Mouse (Mus musculus) kidney, postnatal 10 days (tissue): ENCODE measurements at regions not wholly inside any gene's neighbourhood (a gene's known extent, or its start where the extent isn't known, plus 50 kb on each side); places are given as distances from the start of the nearest gene placed in this dataset.

Source experiments
- DNase-seq: peaks from one replicate; pipeline ENCODE4 v3.0.0; 2021; ENCODE audit warnings: mixed read lengths

DNA sequence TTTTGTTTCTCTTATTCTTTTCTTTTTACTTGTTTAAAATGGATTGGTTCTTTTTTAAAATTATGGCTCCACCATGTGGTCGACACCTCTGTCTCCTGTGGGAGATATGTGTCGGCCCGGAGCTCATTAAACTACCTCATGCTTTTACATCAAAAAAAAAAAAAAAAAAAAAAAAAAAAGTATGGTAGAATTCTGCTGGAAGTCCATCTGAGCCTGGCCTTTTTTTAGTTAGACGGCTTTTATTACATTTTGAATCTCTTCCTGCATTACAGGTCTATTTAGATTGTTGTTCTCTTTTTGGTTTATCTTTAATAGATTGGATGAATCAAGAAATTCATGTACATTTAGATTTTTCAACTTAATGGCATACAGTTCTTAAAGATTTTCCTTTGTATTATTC lies 350.8 kb upstream of the Ascc3 start:
- no peak for DNase-seq

DNA sequence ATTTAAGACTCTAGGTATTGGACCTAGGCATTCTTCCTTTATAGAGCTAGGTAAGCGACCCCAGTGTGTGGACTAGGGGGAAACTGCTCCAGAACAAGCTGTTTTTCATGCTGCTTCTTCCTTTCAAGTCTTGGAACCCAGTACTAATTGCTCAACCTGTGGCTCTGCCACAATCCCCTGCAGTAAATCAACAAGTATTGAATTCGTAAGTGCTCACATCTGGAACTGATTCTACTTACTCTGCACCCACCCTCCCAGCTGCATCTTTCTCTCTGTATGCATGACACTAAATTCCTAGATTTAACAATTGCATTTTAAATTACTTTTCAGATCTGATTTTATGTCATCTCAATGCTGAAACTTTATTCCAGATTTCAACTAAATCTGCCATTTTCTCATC lies 388.9 kb upstream of the Ascc3 start:
- DNase-seq = no peak

DNA sequence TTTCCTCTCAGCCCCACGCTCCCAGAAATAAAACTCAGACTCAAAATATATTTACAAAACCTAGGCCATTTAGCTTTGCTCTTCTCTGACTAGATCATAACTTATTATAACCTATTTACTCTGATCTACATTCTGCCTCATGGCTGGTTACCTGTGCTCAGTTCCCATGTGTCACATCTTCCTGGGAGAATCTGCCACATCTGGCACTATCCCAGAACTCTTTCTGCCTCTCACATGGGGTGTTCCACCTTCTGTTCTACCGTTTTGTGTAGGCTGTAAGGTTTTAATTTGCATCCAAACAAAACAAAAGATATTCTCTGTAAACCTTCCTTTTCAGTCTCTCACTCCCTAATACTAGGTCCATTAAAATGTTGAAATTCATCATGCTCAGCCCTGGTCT lies 390.8 kb upstream of the Ascc3 start:
- DNase-seq = no peak

DNA sequence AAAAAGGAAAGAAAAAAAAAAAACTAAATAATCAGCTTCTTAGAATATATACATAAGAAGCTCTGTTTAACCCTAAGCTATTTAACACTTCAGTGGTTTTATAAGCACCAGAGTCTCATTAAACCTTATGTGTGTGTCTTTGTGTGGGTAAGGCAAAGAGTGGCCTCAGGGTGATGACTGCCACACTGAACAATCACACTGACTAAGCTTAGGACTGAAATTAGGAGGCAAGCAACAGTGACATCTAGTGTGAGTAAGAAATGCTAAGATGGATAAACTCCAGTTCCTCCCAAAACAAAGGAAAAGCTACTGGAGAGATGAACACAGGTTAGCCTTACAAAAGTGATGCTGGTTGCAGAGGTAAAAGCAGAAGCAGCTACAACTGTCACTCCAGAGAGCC lies 392.6 kb upstream of the Ascc3 start:
- no peak for DNase-seq

DNA sequence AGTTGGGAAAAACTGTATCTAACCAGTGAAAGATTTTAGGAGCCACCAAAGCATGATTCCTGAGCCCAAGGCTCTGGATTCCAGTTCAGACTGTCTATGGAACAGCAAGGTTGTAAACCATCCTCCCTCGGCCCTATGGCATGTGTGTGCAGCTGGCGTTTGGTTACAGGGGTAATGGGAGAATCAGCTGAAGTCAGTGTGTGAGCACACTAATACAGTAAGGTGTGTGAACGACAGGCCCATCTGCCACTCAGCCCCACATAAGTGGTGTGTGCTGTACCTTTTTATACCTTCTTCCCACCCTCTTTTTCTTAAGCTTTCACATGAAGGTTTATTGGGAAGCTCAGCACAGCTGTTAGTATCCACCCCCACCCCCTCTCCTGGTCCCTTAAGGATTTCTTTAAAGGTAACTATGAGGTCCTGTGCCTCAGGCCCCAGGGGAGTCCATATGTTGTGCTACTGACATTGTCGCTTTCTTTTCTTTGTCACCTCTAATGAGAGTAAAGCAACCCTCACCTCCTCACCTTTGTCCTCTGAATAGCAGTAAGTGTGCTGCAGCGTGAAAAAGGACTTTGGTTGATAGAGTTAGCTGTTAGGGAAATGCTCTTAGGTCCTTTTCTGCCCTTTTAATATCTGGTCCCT lies 394.5 kb upstream of the Ascc3 start:
- DNase-seq = no peak

DNA sequence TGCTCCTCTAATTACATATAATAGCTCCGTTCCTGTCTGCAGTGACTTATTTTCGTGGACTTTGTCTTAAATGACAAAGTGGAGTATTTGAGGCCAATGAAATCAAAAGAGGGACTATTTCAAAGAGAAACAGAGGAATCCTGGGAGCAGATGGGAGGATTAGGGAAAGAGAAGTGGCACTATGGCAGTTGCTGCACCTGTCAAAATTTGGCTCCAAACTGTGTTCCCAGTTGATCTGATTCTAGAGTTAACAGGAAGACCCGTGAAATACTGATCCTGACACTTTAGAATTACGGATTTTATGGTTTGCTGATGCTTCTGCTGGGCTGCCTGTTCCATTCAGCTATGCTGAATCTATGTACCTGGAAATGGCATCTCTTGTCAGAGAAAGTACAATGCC lies 401.7 kb upstream of the Grik2 start:
- DNase-seq = no peak

DNA sequence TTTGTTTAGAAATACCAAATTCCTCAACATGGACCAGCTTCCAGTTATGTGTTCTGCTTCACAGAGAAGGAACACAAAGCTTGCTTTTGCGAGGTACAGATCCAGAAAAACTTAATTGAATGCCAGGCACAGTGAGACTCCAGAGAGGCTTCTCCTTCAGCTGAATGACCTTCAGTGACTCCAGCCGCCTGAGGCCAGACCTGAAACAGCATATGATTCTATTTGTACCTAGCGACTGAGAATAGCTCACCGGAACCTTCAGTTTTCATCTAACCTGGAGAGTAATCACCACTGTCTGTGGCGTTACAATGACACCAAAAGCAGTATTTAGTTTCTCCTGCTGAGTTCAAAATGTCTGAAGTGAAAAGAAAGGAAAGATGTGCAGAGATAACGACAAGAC lies 380.6 kb upstream of the Grik2 start:
- DNase-seq = no peak

DNA sequence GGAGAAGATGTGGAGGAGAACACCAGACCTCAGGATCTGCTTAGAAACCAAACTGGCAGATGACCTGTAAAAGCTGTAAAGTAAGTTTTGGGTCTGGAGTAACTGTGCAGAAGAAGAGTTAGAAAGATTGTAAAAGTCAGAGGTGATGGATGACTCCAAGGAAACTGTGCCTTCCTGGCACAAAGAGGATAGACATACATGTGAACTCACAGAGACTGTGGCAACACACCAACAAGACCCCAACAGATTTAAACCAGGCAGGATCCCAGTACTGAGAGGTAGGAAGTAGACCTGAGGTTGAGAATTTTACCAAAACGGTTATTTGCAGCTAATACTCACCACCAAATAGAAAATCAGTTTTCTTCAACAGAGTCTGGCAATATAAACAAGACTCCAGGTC lies 349.8 kb upstream of the Grik2 start:
- no peak for DNase-seq

DNA sequence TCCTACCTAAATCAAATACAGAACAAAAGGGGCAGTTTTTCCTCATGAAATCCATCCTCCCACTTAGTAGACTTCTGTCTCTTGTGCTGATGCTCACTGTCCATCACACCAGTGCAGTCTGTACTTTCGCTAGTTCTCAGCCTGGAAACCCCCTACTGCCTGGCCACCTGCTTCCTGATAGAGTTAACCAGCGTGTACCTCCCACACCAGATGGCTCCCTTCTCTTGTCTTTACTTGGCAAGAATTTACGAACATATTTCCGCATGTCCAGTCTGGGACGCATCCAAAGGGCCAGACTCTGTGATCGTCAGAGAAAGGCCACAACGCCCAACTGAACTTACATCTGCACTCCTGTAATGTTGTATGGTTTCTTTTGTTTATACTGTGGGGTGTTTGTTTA lies 349.2 kb upstream of the Grik2 start:
- DNase-seq = peak; percentile 33

DNA sequence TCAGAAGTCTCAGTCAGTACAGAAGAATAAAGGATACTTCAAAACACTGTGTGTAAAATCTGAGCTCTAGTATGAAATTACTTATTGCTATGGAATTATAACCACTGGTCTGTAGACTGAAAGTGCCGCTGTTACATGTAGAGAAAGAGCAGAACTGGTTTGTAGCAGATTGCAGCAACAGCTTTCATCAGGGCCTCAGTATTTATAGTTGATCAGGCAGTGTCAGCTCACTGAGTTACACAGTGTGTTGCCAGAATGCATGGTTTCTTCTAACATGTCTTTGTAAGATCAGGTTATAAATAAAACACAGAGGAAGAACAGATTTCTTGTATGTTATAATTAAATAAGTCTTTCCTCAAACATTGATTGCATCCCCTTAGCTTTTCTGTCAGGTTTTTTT lies 347.6 kb upstream of the Grik2 start:
- DNase-seq = no peak

DNA sequence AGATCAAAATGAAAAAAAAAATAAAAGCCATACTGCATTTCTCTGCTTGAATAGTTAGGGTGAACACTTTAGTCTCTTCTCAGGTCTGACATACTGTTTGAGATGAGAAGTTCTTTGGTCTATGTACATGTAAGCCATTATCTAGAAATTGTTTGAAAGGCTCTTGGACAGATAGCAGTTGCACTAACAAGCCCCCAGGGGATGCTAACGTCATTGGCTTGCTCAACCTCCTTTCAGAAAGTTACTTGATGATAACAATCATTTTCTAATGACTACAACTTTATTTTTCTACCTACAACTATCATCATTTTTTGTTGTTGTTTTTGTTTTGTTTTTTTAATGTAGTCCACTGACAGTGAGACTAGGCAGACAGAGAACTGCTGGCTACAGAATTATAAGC lies 346.9 kb upstream of the Grik2 start:
- DNase-seq = no peak
